Mouse (Mus musculus): Measurements from ENCODE around the gene Ctnnbl1. TPM values are rescaled to one million over a fixed set of nuclear protein-coding genes. Genes with fewer than 3 reads are reported as not detected.

Gene Ctnnbl1
- 10 to 100 TPM; 23.4 to 23.6 TPM for total RNA-seq (2023)

DNA sequence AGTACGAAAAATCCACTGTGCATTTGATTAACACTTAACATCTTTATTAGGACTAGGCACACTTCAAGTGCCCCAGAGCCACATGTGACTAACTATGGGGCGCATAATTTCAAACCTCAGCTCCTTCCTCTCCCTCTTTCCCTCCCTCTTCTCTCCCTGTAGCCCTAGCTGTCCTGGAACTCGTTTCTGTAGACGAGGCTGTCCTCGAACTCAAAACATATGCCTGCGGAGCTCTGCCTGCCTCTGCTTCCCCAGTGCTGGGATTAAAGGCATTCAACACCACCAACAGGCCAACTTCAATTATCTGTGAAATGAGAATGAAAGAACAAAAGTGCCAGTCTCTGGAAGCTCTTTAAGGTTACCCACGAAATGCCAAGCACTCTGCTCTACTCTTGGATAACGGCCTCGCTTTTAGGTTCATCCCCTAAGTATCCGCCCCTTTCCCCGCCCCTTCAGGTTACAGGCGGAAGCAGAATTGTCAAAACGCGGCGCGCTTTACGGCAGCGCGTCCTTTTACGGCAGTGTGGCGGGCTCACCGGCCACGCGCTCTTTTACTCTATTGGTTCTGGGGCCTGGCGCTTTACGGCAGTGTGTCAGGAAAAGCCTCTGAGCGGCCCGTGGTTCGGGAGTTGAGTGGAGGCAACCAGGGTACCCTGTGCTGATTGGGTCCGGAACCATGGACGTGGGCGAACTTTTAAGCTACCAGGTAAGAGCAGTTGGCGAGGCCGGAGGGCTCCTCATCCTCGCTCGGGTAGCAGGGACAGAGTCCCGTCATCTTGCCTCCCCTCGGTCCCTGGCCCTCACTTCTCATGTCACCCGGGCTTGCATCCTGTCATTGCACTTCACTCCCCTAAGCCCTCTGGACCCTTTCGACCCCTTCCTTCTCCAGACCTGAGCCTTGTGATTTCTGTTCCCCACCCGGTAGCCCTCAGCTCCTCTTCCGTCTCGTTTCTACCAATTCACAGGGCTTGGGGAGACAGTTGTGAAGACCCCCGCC lies at the start of gene Ctnnbl1:
Gene Ctnnbl1 (plus strand): TSS at position 548 of the 997 bp plus-strand sequence.

DNA sequence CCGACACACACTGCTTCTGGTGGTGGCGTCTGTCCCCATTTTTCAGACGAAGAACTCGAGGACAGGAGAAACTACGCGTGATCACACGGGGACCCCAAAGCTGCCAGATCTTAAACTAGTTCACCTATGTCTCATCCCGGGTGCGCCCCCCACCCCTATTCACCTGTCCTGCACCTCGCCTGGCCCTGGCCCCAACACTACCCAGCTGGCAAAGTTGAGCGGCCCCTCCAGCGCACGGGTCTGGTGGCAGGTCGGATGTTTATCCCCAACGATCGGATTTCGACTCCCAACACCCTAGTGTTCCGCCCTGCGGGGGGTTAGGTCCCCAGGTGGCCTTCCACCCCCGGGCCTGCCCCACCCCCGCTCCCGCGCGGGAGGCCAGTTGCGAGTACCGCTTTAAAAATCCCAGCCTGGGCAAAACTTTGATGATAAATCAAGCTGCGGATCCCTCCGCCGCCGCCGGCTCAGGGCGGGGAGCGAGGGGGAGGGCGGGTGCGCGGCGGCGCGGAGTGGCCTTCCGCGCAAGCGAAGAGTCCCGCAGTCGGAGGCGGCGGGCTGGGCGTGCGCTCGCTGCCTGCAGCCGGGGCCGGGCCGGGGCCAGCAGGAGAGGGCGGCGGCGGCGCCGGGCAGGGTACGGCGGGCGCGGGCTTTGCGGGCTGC lies 177.0 kb downstream of the Ctnnbl1 start, which contains the start of gene Vstm2l:
Gene Vstm2l (plus strand): TSS at position 549 of the 660 bp plus-strand sequence.

Other genes with a start within 250 kb of the Ctnnbl1 start
- gene Nnat, start 177.3 kb upstream of the Ctnnbl1 start, total RNA-seq (2023), result not detected
- 10 to 100 TPM; 56.5 to 58.0 TPM for gene Blcap, start 166.1 kb upstream of the Ctnnbl1 start, total RNA-seq (2023)
- gene Vstm2l, start 177.3 kb downstream of the Ctnnbl1 start, total RNA-seq (2023), result not detected